Mouse (Mus musculus) inflammation-experienced regulatory T-cells, adult 6 months (primary cell): ENCODE data around the gene Dapl1. TPM values are rescaled to one million over a fixed set of nuclear protein-coding genes. Genes with fewer than 3 reads are reported as not detected.

Experiments
- ATAC-seq: one replicate; pipeline ENCODE4 v1.8.0; 2017
- polyA plus RNA-seq, 3 experiments: library from polyadenylated mRNA; unstranded; fragments of 100-300 nt; shearing (Covaris generic); gene quantifications; one replicate each; pipeline ENCODE4 v1.2.1; 2017

Gene Dapl1
- polyA plus RNA-seq = 10 to 100 TPM in 2 of 3 experiments, not detected in 1; 14.2 to 23.9 TPM

- no peak for ATAC-seq
Measured at GRCm38 (mm10) chr2:59484438-59484837, at the start of gene Dapl1. Gene Dapl1, plus strand, starts transcription at chr2:59484653.

DNA sequence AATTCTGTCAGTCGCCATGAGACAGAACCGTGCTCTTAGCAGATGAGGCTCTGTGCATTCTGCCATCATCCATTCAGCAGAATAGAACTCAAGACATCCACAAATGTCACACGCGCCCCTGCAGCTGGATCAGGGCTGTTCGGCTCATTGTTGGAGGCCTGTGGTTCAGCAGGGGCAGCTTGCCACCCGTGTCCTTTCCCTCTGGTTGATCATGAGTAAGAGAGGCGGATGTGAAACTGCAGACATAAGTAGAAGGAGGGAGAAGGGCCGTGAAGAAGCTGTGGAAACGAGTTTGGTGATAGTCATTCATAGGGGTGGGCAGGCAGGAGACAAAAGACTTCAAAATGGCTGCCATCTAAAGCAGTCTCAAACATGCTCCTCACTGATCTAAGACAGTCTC is 49.6 kb upstream of the Dapl1 start:
- ATAC-seq = no peak

GRCm38 (mm10) chr2:59437684-59438393 is 46.6 kb upstream of the Dapl1 start:
- ATAC-seq = peak; percentile 27

DNA sequence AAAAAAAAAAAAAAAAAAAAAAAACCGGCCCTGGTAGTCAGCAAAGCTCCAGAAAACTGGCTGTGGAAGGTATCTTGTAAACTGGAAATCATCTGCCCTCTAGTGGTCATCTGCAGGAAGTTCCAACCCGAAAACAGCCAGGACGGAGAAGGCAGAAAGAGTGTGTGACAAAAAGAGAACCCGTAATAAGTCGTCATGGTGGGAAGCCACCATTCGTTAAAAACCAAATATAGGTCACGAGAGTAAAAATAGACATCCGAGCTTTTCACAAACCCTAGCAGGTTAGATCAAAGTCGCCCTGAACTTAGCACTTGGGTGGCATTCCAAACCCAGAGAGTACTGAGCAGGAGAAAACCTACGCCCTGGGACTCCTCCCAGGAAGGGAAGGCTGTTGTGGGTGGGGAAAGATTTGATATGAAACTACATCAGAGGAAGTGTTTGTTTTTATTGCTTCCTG is 45.9 kb upstream of the Dapl1 start:
- peak; percentile 83 for ATAC-seq

GRCm38 (mm10) chr2:59439824-59440223 is 44.6 kb upstream of the Dapl1 start:
- no peak for ATAC-seq

GRCm38 (mm10) chr2:59440481-59440880 is 44.0 kb upstream of the Dapl1 start:
- ATAC-seq = peak; percentile 69

GRCm38 (mm10) chr2:59441681-59442080 is 42.8 kb upstream of the Dapl1 start:
- ATAC-seq = no peak

GRCm38 (mm10) chr2:59446671-59447070 is 37.8 kb upstream of the Dapl1 start:
- ATAC-seq = no peak

DNA sequence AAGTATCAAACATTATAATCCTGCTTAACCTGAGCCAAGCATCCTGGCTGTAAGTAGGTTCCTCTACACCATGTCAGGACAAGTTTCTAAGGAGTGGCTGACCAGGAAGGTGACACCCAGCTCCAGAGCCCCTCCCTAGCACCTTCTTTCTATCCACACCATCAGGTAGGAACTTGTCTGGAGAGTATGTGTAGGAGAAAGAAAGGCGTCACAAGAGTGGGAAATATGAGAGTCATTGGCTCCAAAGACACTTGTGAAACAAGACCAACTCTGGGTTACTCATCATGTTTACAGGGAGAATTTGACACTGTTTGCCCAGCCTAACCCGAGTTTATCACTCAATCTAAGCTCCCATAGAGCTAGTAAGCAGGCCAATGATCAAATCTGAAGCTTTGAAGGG is 36.7 kb upstream of the Dapl1 start:
- ATAC-seq = no peak

GRCm38 (mm10) chr2:59448516-59448915 is 35.9 kb upstream of the Dapl1 start:
- ATAC-seq = no peak

DNA sequence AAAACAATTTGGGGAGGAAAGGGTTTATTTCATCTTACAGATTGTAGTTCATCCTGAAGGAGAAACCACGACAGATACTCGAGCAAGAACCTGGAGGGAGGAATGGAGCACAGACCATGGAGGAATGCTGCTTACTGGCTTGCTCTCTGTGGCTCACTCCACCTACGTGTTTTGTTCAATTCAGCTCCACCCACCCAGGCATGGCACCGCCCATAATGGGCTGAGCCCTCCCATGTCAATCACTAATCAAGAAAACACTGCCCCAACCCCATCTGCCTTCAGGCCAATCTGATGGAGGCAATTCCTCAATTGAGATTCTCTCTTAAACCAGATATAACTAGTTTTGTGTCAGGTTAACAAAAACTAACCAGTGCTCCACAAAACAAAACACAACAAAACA is 35.5 kb upstream of the Dapl1 start:
- ATAC-seq = no peak

DNA sequence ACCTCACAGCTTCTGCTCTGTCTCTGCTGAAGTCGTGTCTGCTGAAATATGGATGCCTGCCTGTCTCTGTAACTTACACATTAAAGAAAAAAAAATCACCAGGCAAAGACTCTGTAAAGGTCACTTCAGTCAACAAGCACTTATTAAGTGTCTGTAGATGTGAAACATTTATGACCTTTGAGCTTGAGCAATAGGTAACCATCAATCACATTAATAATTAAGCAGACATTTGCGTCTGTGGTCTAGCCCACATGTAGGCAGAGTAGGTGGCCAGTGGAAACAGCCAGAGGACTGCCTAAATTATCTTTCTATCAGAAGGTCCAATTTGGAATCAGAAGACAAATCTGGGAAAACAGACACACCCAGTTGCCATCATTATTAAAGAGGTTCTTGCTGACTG is 32.8 kb upstream of the Dapl1 start:
- ATAC-seq = no peak

DNA sequence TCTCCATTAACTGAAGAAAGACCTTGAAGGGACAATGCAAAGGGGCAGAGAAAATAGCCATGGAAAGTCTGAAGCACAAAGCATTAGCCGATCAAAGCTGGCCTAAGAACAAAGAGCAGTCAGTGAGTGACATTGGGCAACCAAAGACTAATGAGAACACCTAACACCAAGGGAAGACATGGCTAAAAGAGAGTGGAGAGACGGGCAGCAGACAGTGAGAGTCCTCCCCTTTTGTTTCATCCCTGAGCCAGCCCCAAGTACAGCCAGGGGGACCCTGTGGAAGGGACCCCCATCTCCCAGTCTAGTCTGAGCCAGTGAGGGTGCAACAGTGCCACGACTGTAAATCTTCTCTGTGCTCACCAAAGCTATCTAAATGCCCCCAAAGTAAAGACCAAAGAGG is 32.4 kb upstream of the Dapl1 start:
- ATAC-seq = no peak

DNA sequence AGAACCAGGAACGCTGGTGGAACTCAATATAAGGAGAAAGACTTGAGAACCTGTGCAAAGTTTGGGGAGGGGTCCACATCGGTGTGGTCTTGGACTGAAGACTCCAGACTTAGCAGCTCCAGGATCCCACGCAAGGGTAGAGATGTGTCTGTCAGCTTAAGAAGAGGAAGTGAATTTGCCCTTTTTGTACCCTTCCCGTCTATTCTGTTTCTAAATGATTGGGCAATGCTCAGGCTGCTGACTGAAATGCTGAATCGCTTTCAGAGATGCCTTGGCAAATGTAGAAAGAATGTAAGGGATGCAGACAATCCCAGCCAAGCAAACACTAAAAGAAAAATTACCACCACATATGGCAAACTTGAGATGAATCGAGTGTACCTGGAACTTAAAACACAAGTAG is 22.4 kb upstream of the Dapl1 start:
- ATAC-seq = no peak

DNA sequence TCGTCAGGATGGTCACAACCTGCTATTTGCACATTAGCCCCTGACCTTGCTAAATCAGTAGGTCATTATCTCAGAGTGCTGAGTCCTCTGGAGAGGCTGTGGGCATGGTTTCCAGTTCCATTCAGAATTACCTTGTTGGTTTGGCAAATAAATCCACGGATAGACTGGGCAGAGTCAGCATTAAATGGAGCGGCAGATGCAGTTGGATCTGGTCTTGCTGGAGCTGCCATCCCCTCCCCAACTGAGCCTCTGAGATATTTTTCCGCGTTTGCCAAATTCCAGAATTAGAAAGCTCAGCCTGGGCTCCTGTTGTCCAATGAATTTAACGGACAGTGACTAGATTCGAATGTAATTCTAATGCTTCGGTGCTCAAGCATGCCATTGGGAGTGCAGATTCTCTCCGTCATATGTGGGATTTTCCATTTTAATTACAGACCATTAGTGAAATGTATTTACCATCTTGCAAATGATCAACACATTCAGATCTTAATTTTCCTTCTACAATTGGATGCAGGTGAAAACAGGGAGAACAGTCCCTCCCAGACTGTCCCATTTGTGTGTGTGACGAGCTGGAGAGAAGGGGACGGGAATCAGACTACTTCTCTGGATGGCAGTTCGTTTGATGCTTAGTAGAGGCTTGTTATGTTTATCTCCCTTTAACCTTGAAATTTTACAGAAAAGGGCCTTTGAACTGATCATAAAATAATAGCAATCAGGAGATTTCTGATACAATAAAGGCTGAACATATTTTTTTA is 20.8 kb upstream of the Dapl1 start:
- ATAC-seq = no peak

- no peak for ATAC-seq
Measured at GRCm38 (mm10) chr2:59465671-59466070, 18.8 kb upstream of the Dapl1 start.

GRCm38 (mm10) chr2:59466358-59466757 is 18.1 kb upstream of the Dapl1 start:
- no peak for ATAC-seq

DNA sequence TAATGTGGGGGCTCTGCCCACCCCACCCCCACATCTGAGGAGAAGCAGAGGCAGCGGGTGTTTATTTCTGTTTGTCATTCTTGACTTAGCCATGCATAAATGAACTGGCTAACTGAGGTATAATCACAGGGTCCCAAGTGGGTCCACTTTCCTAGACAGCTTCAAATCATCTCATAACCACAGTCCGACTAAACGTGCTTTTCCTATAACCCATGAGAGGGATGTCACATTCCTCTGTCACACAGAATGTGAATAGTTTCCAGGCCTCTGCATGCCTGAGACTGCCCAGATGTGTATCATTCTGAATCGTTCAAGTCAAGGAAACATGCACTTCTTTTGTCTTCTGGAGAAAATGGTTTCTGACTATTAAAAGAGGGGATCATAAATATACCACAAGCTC is 17.4 kb upstream of the Dapl1 start:
- no peak for ATAC-seq

DNA sequence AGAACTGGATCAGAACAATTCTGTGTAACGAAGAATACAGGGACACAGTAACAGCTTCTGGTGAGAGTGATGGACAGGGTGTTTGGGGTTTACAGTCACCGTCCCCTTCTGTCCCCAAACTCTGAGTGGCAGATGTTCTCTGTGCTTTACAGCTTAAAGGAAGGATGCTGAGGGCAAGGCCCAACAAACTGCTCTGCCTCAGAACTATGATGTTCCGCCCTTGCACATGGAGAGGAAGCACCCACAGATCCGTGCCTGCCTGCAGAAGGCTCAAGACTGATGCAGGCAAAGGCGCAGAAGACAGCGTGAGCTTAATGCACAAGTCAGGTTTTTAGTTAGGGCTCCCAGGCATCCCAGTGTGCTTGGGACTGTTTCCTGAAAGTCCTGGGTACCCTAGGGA is 16.5 kb upstream of the Dapl1 start:
- peak; percentile 18 for ATAC-seq

GRCm38 (mm10) chr2:59469590-59470245 is 14.7 kb upstream of the Dapl1 start:
- ATAC-seq = peak; percentile 58

DNA sequence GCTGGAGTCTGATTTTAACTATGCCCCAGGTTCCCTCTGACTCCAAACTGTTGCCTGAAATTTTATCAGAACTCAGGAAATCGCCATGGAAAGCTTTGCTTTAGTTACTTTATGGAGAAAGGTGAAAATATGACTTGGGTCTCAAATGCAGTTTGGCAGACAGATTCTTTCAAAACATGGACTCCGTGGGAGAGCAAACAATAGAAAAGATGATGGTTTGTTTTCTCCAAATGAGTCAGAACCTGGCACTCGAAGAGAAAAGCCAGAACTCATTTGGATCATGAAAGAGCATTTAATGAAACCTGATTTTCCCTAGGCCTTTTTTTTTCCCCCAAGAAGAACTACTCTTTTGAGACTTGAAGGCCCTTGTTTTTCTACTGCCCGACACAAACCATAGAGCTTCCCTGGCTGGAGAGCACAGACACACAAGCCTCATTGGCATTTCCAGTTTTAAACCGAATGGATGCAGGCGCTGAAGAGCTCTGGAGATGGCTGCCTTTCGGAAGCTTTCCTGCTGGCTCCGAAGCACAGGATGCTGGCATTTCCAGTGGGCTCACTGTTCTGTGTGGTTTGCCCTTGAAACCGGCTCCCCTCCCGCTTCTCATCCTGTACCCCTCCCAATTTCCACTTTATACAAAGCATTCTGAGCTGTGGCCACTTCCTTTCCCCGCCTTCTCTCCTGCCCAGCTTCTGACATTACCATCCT is 14.0 kb upstream of the Dapl1 start:
- peak; percentile 42 for ATAC-seq

DNA sequence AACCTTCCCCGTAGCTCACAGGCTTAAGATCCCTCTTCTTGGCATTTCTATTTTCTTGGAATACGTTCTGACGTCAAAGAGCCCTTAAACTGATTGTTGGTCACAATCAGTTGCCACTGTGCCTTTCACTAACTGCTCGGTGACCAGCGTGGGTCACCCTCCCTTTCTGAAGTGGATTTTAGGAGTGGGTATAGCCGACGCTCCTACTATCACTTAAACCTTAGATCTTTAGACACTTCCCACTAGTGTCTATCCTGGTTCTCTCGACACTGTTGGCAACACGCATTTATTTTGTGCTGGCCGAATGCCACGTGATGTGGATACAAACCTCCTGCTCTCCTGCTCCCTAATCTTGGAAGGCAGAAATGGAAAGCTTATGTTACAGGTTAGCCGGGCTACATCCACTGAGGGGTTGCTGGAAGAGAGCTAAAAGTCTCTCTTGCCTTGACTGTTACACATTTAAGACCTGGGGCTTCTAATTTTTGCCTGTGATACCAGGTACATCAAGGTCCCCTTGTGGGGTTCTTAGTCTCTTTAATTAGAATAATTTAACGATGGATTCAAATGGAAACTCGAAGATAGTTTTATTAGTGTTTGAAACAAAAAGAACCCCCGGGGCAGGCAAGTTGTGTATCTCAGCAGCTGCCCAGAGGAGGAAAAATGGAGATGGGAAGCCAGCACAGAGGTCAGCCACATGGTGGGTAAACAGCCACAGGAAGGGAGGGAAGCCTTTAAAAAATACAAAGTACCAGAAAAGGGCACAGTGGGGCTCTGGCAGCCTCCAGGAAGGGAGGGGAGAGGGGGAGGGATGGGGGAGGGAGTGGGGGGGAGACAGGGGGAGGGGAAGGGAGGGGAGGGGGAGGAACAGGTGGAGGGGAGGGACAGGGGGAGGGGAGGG is 13.2 kb upstream of the Dapl1 start:
- ATAC-seq = no peak
